ENCODE assay signal across 18 mouse cellular contexts in genomic region chr1:55410670-55411069, GRCm38 (mm10). TPM values are rescaled to one million over a fixed set of nuclear protein-coding genes. Genes with fewer than 3 reads are reported as not detected.
"Had no signal": no experiment of that assay in that cellular context is flagged by ENCODE, and none has a peak within 500 bp of the region (broad histone marks: within the 10 kb centered on the region; RNA-seq: fewer than 3 reads in every experiment).

No protein-coding gene starts in this region.

- DNase-seq: kidney, adult 8-10 months; kidney, postnatal 25 days; layer of hippocampus, adult 9-11 months; layer of hippocampus, postnatal 36 days; liver; liver, embryonic 13.5 days; liver, postnatal 0 days; lung, postnatal 14 days; right cerebral cortex, postnatal 14 days; thymus, postnatal 36 days had no signal

- H3K4me3 ChIP-seq: limb, embryonic 12.5 days; liver, embryonic 13.5 days; lung, embryonic 15.5 days; midbrain, embryonic 13.5 days; myocyte; neural tube, embryonic 15.5 days had no signal

- H3K36me3 ChIP-seq: limb, embryonic 12.5 days; liver, embryonic 13.5 days; lung, embryonic 15.5 days; midbrain, embryonic 13.5 days; neural tube, embryonic 15.5 days had no signal

- H3K27ac ChIP-seq: limb, embryonic 12.5 days; liver, embryonic 13.5 days; lung, embryonic 15.5 days; midbrain, embryonic 13.5 days; neural tube, embryonic 15.5 days had no signal

- H3K27me3 ChIP-seq: neural tube, embryonic 15.5 days had no signal

- H3K9ac ChIP-seq: limb, embryonic 12.5 days; liver, embryonic 13.5 days; liver, postnatal 0 days; lung, embryonic 15.5 days; midbrain, embryonic 13.5 days; neural tube, embryonic 15.5 days had no signal

- H3K9me3 ChIP-seq: limb, embryonic 12.5 days; liver, embryonic 13.5 days; lung, embryonic 15.5 days; midbrain, embryonic 13.5 days; neural tube, embryonic 15.5 days had no signal

- H3K4me2 ChIP-seq: limb, embryonic 12.5 days; liver, embryonic 13.5 days; lung, embryonic 15.5 days; midbrain, embryonic 13.5 days; neural tube, embryonic 15.5 days had no signal

RNA-seq across cellular contexts. Expression of gene Plcl1, which starts 4.9 kb away (rescaled TPM):
- total RNA-seq: megakaryocyte-erythroid progenitor cell, adult 5-6 weeks had no signal

RNA-seq across cellular contexts. Expression of gene Boll, which starts 47.4 kb away (rescaled TPM):
- total RNA-seq: left cerebral cortex, postnatal 36 days had no signal
- polyA plus RNA-seq: myocyte; small intestine, adult 2 months had no signal
